Mouse (Mus musculus) cerebellum, postnatal 14 days (tissue): ENCODE results near the gene Slc25a12.

ENCODE experiments used
- DNase-seq, 2 experiments: peaks; one replicate each; pipeline ENCODE4 v3.0.0; 2021; ENCODE audit warnings: mixed read lengths in 2 of 2

The Slc25a12 gene

DNA sequence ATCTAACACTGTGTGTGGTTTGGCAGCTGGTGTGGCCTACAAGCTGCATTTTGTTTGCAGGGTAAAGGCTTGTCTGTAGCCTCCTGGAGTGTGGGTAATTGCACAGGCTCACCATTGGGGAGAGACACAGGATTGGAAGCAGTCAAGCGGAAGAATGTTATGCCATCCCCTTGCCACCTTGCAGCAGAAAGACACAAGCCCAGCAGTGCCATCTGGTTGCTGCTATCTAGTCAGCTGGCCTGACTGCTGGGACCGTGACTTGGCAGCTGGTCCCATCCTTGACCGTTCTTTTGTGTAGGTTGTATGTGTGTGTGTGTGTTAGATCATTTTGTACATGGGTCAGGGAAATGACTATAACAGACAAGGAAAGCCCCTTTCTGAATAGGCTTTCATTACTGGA is 122.1 kb downstream of the Slc25a12 start:
- DNase-seq = peak; percentile 89 to 92

DNA sequence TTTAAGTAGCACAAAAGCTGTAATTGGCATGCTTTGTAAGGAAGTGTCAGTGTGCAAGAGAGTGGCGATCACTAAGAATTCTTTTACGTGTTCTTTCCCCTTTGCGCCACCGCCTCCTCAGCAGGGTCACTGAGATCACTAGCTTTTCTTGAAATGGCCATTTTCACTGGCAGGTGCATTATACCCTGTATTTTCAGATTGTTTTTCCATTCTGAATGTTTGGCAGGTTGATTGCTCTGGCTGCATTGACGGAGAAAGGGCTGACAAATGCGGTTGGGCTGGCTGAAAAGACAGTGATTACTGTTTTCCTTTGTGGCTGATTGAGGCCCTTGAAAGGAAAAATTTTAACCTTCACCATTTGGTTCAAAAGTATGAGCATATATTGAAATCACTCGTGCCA is 122.7 kb downstream of the Slc25a12 start:
- peak; percentile 44 to 47 for DNase-seq

DNA sequence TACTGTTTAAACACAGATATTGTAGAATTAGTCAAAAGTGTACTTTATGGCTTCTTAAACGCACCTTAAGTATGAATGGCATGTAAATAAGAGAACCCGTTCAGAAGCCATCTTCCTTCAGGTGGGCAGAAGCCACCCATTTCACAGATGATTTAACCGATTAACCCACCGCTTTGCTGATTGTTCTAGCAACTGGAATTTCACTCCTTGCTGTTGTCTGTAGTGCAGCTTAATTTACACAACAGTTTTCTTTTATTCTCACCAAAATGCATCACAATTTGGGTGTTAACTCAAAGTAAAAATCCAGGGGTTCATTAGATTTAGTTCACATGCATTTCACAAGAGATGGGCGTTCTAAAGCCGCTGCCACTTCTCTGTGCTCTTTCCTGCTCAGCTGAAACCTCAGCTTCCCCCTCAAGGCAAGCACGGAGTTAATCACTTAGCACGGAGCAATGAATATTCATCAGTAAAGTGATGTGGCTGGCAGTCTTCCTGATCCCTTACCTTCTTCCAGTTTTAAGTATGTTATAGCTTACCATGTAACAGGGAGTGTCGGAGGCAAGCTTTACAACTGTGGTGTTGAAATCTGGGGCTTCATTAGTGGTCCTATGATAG is 124.4 kb downstream of the Slc25a12 start:
- peak in 1 of 2 experiments; percentile 15 for DNase-seq

DNA sequence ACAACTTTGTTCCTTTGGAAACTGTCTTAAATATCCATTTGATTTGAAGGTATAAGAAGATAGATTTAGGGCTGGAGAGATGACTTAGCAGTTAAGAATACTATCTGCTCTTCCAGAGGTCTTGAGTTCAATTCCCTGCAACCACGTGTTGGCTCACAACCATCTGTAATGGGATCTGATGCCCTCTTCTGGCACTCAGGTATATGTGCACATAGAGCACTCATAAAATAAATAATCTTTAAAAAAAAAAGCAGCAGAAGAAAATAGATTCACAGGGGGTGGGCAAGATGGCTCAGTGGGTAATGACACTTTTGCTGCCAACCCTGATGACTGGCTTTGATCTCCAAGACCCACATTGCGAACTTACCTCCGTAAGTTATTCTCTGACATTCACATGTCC is 125.4 kb downstream of the Slc25a12 start:
- no peak for DNase-seq

DNA sequence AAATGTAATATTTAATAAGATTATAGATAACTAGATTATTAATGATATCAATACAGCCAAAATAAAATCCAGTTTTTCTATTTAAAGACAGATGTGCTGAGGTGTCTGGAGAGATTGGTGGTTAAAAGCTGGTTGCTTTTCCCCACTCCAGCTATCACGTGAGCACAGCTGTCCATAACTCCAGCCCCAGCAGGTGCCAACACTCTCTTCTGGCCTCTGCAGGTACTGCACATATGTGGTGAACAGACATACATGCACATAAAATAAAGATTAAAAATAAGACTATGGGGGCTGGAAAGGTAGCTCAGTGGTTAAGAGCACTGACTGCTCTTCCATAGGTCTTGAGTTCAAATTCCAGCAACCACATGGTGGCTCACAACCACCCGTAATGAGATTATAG is 126.0 kb downstream of the Slc25a12 start:
- DNase-seq = no peak

DNA sequence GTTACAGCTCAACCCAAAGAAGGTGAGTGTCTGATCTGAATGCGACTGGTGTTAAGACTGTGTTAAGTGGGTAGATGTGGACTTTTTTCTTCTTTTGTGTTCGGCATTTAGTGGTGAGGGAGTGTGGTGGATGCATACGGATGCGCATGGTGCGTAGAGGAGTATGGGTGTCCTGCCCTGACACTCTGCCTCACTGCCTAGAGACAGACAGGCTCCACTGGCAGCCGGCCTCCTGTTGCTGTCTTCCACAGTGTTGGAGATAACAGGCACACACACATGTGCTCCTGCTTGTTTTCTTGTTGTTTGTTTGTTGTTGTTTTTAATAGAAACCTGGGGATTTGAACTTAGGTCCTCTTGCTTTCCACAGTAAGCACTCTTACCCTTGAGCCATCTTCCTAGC is 131.5 kb downstream of the Slc25a12 start:
- no peak for DNase-seq

DNA sequence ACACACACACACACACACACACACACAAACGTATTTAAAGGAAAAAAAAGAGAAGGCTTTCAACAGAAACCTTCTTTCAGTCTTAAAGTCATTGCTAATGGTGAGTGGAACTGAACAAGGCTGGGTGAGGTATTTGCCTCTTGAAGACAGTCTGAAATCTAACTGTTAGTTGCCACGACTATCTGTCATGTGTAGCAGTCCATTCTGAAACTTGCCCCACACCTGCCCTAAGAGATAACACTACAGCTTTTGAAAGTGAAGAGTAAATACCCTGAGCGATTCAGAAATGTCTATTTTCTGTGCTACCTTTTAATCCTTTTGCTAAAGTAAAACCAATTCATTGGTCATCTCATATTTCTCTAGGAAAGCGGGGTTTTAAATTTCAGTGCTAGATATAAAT is 132.1 kb downstream of the Slc25a12 start:
- no peak for DNase-seq

DNA sequence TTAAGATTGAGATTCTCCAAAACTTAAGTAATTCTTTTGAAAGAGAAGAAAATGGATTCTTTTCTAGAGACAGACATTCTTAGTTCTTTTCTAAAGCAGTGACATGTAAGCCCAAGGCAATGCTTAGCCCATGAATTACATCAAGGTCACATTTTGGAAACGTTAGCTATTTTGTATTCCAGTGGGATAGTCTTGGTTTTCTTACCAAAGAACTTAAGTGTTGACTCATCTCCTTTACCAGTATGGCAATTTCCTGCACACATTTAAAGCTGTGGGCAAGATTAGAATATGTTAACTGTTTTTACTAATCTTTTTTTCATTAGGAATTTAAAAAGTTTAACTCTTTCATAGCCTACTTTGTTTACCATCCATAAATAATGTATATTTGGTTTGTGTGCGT is 134.6 kb downstream of the Slc25a12 start:
- DNase-seq = no peak

DNA sequence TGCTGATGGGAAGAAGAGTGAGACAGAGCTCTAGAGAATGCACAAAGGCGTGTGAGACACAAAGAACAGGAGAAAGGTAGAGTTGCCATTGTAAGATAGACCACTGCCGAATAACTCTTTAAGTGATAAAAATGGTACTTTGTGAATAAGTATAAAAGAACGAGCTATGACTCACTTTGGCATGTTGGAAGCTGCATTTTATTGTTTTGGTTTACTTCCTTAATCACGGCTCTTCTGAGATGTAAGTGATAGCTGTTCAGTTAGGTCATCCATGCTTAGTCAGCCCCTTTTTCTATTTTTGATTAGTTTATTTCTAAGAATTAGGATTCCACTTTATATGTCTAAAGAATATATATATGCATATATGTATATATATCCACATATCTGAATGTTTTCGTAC is 135.6 kb downstream of the Slc25a12 start:
- no peak for DNase-seq

DNA sequence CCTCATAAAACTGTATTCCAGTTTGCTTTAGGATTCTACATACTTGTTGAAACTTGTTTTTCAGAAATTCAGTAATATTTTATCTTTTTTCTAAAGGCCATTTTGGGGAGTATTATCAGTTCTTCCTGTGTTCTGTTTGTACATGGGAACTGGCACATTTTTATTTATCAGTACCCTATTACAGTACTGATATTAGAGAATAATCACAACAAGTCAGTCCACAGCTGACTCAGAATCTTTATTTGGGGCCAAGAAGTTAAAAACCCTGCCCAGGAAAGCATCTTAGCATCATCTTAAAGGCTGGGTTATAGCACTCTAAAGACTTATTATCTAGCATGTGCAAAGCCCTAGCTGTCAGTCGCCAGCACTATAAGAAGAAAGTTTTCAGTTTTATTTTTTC is 137.9 kb downstream of the Slc25a12 start:
- DNase-seq = no peak

DNA sequence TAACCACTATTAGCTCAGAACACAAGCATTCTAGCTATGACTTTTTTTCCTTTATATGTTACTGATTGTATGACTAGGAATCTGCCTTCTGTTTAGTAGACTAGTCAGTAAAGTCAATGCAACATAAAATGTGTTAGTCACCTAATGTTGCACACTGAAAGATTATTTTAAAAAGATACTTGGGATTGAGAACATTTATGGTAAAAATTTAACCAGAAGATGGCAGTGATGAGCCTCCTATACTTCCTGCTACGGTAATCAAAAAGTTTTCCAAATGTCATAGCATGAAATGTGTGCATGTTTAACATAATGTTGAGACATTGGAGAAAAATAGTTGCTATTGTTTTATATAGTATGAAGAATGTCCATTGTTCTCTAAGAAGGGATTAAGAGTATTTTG is 140.2 kb downstream of the Slc25a12 start:
- no peak for DNase-seq
